Mouse (Mus musculus): ENCODE measurements at regions not wholly inside any gene's neighbourhood (a gene's known extent, or its start where the extent isn't known, plus 50 kb on each side); places are given as distances from the start of the nearest gene placed in this dataset.
"Not testable (repeated sequence)": the region's sequence is repeated elsewhere in the genome, so short reads cannot be mapped to it uniquely, and the experiment has no call there.

DNA sequence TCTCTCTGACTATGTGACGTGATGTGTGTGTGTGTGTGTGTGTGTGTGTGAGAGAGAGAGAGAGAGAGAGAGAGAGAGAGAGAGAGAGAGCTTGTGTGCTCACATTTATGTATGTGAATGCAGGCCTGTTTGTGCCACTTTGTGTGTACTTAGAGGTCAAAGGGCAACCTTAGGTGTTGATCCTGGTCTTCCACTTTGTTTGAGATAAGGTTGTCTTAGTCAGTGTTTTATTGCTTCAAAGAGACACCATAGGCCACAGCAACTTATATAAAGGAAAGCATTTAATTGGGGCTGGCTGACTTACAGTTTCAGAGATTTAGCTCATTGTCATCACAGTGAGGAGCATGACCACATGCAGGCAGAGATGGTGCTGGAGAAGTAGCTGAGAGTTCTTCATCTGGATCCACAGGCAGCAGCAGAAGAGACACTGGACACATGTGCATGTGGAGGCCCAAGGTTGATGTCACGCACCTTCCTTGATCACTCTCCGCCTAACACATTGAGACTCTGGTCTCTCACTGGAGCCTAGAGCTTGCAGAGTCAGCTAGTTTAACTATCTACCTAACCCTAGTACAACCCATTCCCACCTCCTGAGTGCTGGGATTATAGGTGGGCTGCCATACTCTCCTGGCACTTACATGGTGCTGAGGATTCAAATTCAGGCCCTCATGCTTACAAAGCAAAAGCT, 85.9 kb upstream of the Eif4g2 start:
- not testable (repeated sequence) for H3K4me1 ChIP-seq (replicated peaks); H3K36me3 ChIP-seq; H3K9ac ChIP-seq; H3K27me3 ChIP-seq (replicated peaks); H3K4me2 ChIP-seq; H3K4me3 ChIP-seq; H3K27ac ChIP-seq (ENCODE audit: poor library complexity, severe bottlenecking); ATAC-seq (ENCODE audit: insufficient number of reproducible peaks, low FRiP score); H3K9me3 ChIP-seq (replicated peaks)
- WGBS = 92% methylated on average over 3 of the region's 3 CpGs

DNA sequence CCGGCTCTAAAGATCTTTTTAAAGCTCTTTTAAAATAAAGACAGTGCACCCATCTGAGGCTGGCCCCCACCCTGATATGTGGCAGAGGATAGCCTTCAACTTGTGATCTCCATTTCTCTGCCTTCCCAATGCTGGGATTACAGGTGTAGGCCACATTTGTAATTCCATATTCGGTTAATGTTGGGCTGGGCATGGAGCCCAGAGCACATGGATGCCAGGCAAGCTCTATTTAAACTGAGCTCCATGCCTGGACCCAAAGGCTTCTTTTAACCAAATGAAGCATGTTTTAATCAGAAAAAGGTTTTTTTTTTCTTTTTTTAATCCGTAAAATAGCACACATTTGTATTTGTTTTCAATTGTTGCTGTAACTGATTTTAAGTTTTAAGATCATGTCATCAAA, 82.2 kb upstream of the Eif4g2 start:
- H3K36me3 ChIP-seq = no peaks in the 10 kb centered on the region
- no peak overlapping the region for H3K27ac ChIP-seq (ENCODE audit: poor library complexity, severe bottlenecking)
- H3K4me2 ChIP-seq = no peak overlapping the region
- ATAC-seq (ENCODE audit: insufficient number of reproducible peaks, low FRiP score) = no peak
- no peaks in the 10 kb centered on the region for H3K4me1 ChIP-seq (replicated peaks)
- no peak overlapping the region for H3K4me3 ChIP-seq
- 81% methylated on average over 3 of the region's 3 CpGs for WGBS
- H3K9ac ChIP-seq = no peak overlapping the region
- no peaks in the 10 kb centered on the region for H3K9me3 ChIP-seq (replicated peaks)
- H3K27me3 ChIP-seq (replicated peaks) = no peaks in the 10 kb centered on the region

DNA sequence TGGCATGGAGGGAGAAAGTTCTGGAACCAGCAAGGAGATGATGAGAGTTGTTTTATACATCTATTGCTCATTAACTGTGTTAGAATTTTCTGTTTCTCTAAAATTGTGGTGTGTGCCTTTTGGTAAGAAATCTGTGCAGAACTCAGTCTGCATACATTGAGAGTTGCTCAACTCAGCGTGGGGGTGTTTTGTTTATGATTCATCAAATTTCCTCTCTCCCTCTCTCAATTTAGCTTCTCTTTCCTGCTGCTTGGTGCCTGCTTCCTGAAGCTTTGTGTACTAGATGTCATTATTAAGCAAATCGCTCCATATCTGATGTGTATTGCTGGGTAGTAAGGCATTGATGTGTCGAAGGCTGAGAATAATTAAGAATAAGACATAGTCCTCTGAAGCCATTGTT, 81.4 kb upstream of the Eif4g2 start:
- 70% methylated on average over 3 of the region's 3 CpGs for WGBS
- H3K4me2 ChIP-seq = no peak overlapping the region
- H3K9ac ChIP-seq = no peak overlapping the region
- no peaks in the 10 kb centered on the region for H3K4me1 ChIP-seq (replicated peaks)
- no peak overlapping the region for H3K4me3 ChIP-seq
- H3K27me3 ChIP-seq (replicated peaks) = no peaks in the 10 kb centered on the region
- ATAC-seq (ENCODE audit: insufficient number of reproducible peaks, low FRiP score) = no peak
- no peaks in the 10 kb centered on the region for H3K36me3 ChIP-seq
- no peaks in the 10 kb centered on the region for H3K9me3 ChIP-seq (replicated peaks)
- H3K27ac ChIP-seq (ENCODE audit: poor library complexity, severe bottlenecking) = no peak overlapping the region

DNA sequence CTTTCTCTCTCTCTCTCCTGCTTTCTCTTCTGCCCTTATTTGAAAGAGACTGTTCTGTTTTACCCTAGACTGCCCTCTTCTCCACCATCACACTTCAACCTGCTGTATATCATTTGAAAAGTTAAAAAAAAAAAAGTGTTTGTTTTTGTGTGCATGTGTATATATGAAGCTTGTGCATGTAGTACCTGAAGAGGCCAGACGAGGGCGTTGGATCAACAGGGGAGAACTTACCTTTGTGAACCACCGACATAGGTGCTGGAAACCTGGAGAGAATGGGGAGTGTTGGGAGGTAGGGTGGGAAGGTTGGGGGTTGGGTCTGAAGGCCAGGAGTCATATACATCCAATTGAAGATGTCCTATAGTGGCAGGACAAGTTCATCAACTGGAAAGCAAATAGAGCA, 81.0 kb upstream of the Eif4g2 start:
- no peak overlapping the region for H3K9ac ChIP-seq
- H3K27me3 ChIP-seq (replicated peaks) = no peaks in the 10 kb centered on the region
- no peak for ATAC-seq (ENCODE audit: insufficient number of reproducible peaks, low FRiP score)

DNA sequence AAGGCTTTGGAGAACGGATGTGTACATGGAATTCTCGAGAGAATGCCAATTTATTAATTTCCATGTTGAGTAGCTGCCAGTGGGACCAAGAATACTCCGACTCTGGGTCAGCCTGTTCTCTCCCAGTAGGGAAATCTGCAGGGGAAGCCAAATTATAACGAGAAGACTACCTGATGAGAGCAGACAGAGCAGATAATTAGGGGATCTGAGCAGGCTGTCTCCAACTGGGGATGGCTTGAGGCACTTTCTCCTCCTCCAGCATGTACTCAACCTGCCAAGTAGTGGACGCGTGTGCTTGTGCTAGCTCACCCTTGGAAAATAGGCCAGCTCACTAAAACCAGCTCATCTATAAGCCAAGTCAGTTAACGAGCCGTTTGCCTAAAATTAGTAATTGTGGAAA, 80.5 kb upstream of the Eif4g2 start:
- WGBS = 84% methylated on average over 8 of the region's 8 CpGs
- no peaks in the 10 kb centered on the region for H3K9me3 ChIP-seq (replicated peaks)
- H3K4me3 ChIP-seq = no peak overlapping the region
- no peak for ATAC-seq (ENCODE audit: insufficient number of reproducible peaks, low FRiP score)
- no peak overlapping the region for H3K9ac ChIP-seq
- H3K36me3 ChIP-seq = no peaks in the 10 kb centered on the region
- no peak overlapping the region for H3K4me2 ChIP-seq
- no peak overlapping the region for H3K27ac ChIP-seq (ENCODE audit: poor library complexity, severe bottlenecking)
- no peaks in the 10 kb centered on the region for H3K27me3 ChIP-seq (replicated peaks)
- H3K4me1 ChIP-seq (replicated peaks) = 0 out of 2 replicates have a peak, but pooled peaks cover 3% of the 10 kb centered on the region

More for the DNA sequence above, 81.0 kb upstream of the Eif4g2 start:
- WGBS = 39% methylated on average over 3 of the region's 3 CpGs
- no peaks in the 10 kb centered on the region for H3K36me3 ChIP-seq
- 0 out of 2 replicates have a peak, but pooled peaks cover under 1% of the 10 kb centered on the region for H3K4me1 ChIP-seq (replicated peaks)
- H3K27ac ChIP-seq (ENCODE audit: poor library complexity, severe bottlenecking) = no peak overlapping the region
- H3K4me3 ChIP-seq = no peak overlapping the region
- no peak overlapping the region for H3K4me2 ChIP-seq
- no peaks in the 10 kb centered on the region for H3K9me3 ChIP-seq (replicated peaks)

DNA sequence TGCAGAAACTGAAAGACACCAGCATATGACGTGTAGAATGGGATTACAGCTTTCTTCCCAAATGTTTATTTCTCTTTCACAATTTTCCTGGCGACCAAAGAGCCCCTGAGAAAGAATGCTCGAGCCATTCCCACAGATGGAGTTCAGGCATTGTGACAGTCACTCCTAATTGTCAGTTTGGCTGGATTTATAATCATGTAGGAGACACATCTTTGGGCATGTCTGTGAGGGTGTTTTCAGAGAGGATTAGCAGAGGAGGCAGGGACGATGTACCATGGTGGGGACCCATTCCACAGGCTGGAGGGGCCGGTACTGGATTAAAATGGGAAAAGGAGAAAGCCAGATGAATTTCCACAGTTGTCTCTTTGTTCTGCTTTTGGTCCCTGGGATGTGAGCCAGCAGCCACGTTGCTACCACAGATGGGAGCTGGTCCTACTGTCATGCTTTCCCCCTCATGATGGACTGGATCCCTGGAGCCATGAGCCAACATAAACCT, 76.0 kb upstream of the Eif4g2 start:
- Histone ChIP-seq H3K27ac (ENCODE audit: poor library complexity, severe bottlenecking) (no peak overlapping the region), H3K4me3 (no peak overlapping the region), H3K4me2 (no peak overlapping the region), H3K27me3 (replicated peaks) (no peaks in the 10 kb centered on the region), H3K36me3 (no peaks in the 10 kb centered on the region), H3K9me3 (replicated peaks) (no peaks in the 10 kb centered on the region), H3K4me1 (replicated peaks) (peaks cover 27% of the 10 kb centered on the region), H3K9ac (no peak overlapping the region)
- no peak for ATAC-seq (ENCODE audit: insufficient number of reproducible peaks, low FRiP score)
- WGBS = 70% methylated on average over 6 of the region's 6 CpGs

DNA sequence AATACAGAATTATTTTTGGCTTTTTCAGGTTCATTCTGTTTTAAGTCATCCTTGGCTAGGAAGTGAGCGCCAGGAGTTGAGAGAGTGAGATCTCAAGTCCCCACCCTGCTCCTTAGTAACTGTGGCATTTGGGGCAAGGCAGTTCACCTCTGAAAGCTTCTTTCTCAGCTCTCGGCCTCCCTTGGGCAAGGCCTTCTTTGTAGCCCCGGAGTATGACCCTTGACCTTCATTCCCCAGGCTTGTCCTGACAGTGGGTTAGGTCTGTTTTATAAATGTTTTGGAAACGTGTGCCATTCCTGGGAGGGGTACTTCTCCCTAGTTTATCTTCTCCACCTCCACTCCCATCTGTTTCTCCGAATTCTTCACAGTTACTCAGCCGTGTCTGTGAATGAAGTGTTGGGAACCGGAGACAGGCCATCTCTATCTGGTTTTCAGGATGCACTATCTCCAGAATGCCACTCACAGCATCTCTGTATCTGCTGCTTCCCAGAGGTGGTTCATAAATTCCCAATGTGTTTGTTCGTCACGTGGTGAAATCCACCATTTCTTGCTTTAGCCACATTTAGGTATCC, 75.0 kb upstream of the Eif4g2 start:
- Histone ChIP-seq H3K36me3 (no peaks in the 10 kb centered on the region), H3K27ac (ENCODE audit: poor library complexity, severe bottlenecking) (peak overlapping the region; percentile 89), H3K9ac (0 out of 2 replicates have a peak overlapping the region, but pooled peaks have one; percentile 39), H3K9me3 (replicated peaks) (no peaks in the 10 kb centered on the region), H3K4me3 (no peak overlapping the region), H3K27me3 (replicated peaks) (no peaks in the 10 kb centered on the region), H3K4me1 (replicated peaks) (peaks cover 27% of the 10 kb centered on the region), H3K4me2 (peak overlapping the region; percentile 50)
- no peak for ATAC-seq (ENCODE audit: insufficient number of reproducible peaks, low FRiP score)
- whole genome bisulfite sequencing = 48% methylated on average over 9 of the region's 9 CpGs

DNA sequence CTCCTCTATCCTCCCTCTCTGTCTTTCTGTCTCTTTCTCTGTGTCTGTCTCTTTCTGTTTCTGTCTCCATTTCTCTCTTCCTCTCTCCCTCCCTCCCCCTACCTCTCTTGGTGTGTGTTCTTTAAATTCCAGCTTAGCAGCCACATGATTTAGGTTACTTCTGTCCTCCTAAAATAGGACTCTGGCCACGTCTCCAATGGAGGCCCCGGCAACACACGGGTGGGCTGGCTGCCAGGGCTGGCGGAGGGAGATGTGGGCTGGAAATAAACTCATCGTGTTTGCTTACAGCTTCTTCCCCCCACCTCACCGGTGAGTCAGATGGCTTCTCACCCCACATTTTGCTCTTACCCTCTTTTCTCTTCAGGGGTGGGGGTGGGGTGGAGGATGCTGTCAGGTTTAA, 74.5 kb upstream of the Eif4g2 start:
- WGBS = 17% methylated on average over 6 of the region's 6 CpGs
- H3K4me3 ChIP-seq = no peak overlapping the region

DNA sequence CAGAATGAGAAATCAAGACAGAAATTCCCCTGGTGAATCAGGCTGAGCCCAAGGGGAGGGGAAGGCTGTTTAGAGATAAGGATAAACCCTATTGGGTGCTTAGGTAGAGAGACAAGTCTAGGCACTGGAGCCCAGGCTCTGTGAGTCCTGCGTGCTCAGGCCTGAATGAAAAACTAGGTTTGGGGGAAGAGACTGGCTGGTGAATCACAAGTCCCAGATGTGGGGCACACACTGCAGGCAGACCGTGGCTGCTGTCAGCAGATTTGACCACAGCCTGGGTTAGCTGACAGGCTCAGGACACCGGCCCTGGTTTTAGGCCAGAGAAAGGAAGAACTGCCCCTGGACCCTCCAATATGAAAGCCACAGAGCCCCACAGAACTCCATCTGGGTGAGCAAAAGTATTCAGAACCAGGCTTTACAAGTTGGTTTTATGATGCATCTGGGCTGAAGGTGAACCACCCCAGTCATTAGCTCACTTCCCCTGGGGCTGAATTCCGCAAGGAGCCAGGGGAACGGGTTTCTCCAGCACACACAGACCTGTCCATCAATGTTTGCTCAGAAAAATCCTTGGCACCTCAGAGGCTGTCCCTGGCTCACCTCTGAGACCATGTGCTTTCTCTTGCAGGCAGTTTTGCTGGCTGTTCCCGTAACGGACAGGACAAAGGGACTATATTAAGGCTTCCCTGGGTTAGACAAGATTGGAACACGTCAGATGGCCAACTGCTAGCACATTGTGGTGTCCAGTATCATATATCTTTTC, 73.8 kb upstream of the Eif4g2 start:
- Histone ChIP-seq H3K4me1 (replicated peaks) (peaks cover 27% of the 10 kb centered on the region), H3K9me3 (replicated peaks) (no peaks in the 10 kb centered on the region), H3K9ac (peak overlapping the region; percentile 32), H3K27ac (ENCODE audit: poor library complexity, severe bottlenecking) (peak overlapping the region; percentile 89), H3K4me2 (peak overlapping the region; percentile 50), H3K36me3 (no peaks in the 10 kb centered on the region), H3K27me3 (replicated peaks) (no peaks in the 10 kb centered on the region), H3K4me3 (no peak overlapping the region)
- 25% methylated on average over 8 of the region's 8 CpGs for WGBS
- ATAC-seq (ENCODE audit: insufficient number of reproducible peaks, low FRiP score) = peak; percentile 60; the same call in 1 of the 2 replicates

More for the DNA sequence above, 74.5 kb upstream of the Eif4g2 start:
- H3K4me1 ChIP-seq (replicated peaks) = peaks cover 27% of the 10 kb centered on the region
- peak overlapping the region; percentile 39 for H3K9ac ChIP-seq
- H3K9me3 ChIP-seq (replicated peaks) = no peaks in the 10 kb centered on the region
- peak overlapping the region; percentile 89 for H3K27ac ChIP-seq (ENCODE audit: poor library complexity, severe bottlenecking)
- H3K36me3 ChIP-seq = no peaks in the 10 kb centered on the region
- ATAC-seq (ENCODE audit: insufficient number of reproducible peaks, low FRiP score) = peak; percentile 49
- peak overlapping the region; percentile 50 for H3K4me2 ChIP-seq
- H3K27me3 ChIP-seq (replicated peaks) = no peaks in the 10 kb centered on the region

DNA sequence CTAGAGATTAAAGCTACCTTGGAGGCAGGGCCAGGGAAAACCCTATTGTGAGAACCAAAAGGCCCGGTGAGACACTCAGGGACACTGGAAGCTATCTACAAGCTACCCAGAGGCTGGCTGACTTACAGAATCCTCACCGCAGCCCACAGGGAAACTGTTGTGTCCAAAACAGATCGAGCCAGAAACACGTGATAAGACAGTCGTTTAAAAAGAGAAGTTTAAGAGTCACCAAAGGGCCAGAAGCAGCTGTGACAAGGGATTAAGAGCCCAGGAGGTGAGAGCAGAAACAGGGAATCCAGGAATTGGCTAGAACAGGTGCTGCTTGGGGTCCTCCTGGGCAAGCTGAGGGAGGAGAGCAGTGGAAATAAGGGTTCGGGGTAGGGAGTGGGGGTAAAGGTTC, 73.2 kb upstream of the Eif4g2 start:
- no peak overlapping the region for H3K4me3 ChIP-seq
- H3K9ac ChIP-seq = peak overlapping the region; percentile 10; the same call in 1 of the 2 replicates
- peaks cover 29% of the 10 kb centered on the region for H3K4me1 ChIP-seq (replicated peaks)
- no peaks in the 10 kb centered on the region for H3K9me3 ChIP-seq (replicated peaks)
- peak overlapping the region; percentile 89 for H3K27ac ChIP-seq (ENCODE audit: poor library complexity, severe bottlenecking)
- H3K36me3 ChIP-seq = no peaks in the 10 kb centered on the region
- no peaks in the 10 kb centered on the region for H3K27me3 ChIP-seq (replicated peaks)
- no peak for ATAC-seq (ENCODE audit: insufficient number of reproducible peaks, low FRiP score)
- H3K4me2 ChIP-seq = peak overlapping the region; percentile 50; the same call in 1 of the 2 replicates
- 25% methylated on average over 6 of the region's 6 CpGs for WGBS

DNA sequence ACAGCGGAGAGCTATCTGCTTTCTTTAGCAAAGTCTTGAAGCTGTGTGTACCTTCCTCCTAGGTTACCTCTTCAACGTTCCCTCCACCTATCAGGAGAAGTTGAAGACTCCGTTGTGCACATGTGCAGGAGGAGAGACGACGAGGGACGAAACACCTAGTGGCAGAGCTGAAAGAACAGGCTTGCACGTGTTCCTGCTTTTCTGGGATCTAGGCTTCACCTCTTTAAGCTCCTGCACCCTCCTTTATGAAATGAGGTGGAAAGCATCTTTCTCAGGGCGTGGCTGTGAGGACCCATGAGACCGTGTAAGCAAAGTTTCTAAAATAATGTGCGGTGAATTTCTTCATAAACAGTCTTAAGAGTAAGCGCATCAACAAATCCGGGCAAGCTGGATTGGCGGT, 71.4 kb upstream of the Eif4g2 start:
- ATAC-seq (ENCODE audit: insufficient number of reproducible peaks, low FRiP score) = no peak
- Histone ChIP-seq H3K4me3 (no peak overlapping the region), H3K4me1 (replicated peaks) (peaks cover 39% of the 10 kb centered on the region), H3K4me2 (no peak overlapping the region), H3K27me3 (replicated peaks) (no peaks in the 10 kb centered on the region), H3K36me3 (no peaks in the 10 kb centered on the region), H3K9me3 (replicated peaks) (no peaks in the 10 kb centered on the region), H3K9ac (no peak overlapping the region), H3K27ac (ENCODE audit: poor library complexity, severe bottlenecking) (no peak overlapping the region)
- WGBS = 87% methylated on average over 13 of the region's 13 CpGs
